Mouse (Mus musculus) c-Kit-positive CD71-positive TER-119-negative erythroid progenitor cells, embryonic 14.5 days (primary cell): ENCODE results near the gene Olfr1440.

Experiments used
- DNase-seq: peaks from one replicate; pipeline ENCODE4 v3.0.0-alpha.2; 2013; ENCODE audit warnings: low read depth

The Olfr1440 gene

GRCm38 (mm10) chr19:12386979-12387378 lies at the start of gene Olfr1440:
TSS of gene Olfr1440 (plus strand) at chr19:12387279.
- DNase-seq: no peak

- no peak for DNase-seq
Measured at GRCm38 (mm10) chr19:12373004-12373403, 14.1 kb upstream of the Olfr1440 start.

- no peak for DNase-seq
Measured at GRCm38 (mm10) chr19:12374465-12375025, 12.5 kb upstream of the Olfr1440 start.

GRCm38 (mm10) chr19:12413737-12414136 lies 26.7 kb downstream of the Olfr1440 start:
- no peak for DNase-seq

- no peak for DNase-seq
Measured at GRCm38 (mm10) chr19:12417361-12417760, 30.3 kb downstream of the Olfr1440 start, which contains the start of gene Olfr1441. TSS of gene Olfr1441 (plus strand) at chr19:12417433.

- no peak for DNase-seq
Measured at GRCm38 (mm10) chr19:12418312-12418711, 31.2 kb downstream of the Olfr1440 start.

- no peak for DNase-seq
Measured at GRCm38 (mm10) chr19:12420555-12420954, 33.5 kb downstream of the Olfr1440 start.

GRCm38 (mm10) chr19:12421680-12422079 lies 34.6 kb downstream of the Olfr1440 start:
- no peak for DNase-seq

- DNase-seq: no peak
Measured at GRCm38 (mm10) chr19:12427101-12427500, 40.0 kb downstream of the Olfr1440 start.

GRCm38 (mm10) chr19:12427605-12428004 lies 40.5 kb downstream of the Olfr1440 start, which contains the start of gene Pfpl:
TSS of gene Pfpl (plus strand) at chr19:12427905.
- DNase-seq: no peak

- no peak for DNase-seq
Measured at GRCm38 (mm10) chr19:12433033-12433432, 46.0 kb downstream of the Olfr1440 start.

- DNase-seq: no peak
Measured at GRCm38 (mm10) chr19:12435011-12435416, 47.9 kb downstream of the Olfr1440 start.

- DNase-seq: no peak
Measured at GRCm38 (mm10) chr19:12435750-12436524, 48.9 kb downstream of the Olfr1440 start.

GRCm38 (mm10) chr19:12439581-12439980 lies 52.5 kb downstream of the Olfr1440 start:
- DNase-seq: no peak

- DNase-seq: no peak
Measured at GRCm38 (mm10) chr19:12440103-12440725, 53.1 kb downstream of the Olfr1440 start.

GRCm38 (mm10) chr19:12442560-12442959 lies 55.5 kb downstream of the Olfr1440 start:
- DNase-seq: no peak

- no peak for DNase-seq
Measured at GRCm38 (mm10) chr19:12445014-12445413, 57.9 kb downstream of the Olfr1440 start.
